Mouse (Mus musculus): ENCODE data around the gene 2410015M20Rik.

2410015M20Rik gene

GRCm38 (mm10) chr17:56572939-56573338 lies 36.6 kb downstream of the 2410015M20Rik start:
- in situ Hi-C loops (cut with MboI, MseI), result no loop called here

- in situ Hi-C loops (cut with MboI, MseI), result no loop called here
Observed at GRCm38 (mm10) chr17:56572154-56572553, 37.4 kb downstream of the 2410015M20Rik start.

GRCm38 (mm10) chr17:56570287-56570686 lies 39.3 kb downstream of the 2410015M20Rik start:
- in situ Hi-C loops (cut with MboI, MseI), result no loop called here

- in situ Hi-C loops (cut with MboI, MseI), result no loop called here
Observed at GRCm38 (mm10) chr17:56567370-56567769, 42.2 kb downstream of the 2410015M20Rik start.

GRCm38 (mm10) chr17:56566918-56567317 lies 42.7 kb downstream of the 2410015M20Rik start:
- in situ Hi-C loops (cut with MboI, MseI), result no loop called here

- in situ Hi-C loops (cut with MboI, MseI), result no loop called here
Observed at GRCm38 (mm10) chr17:56566293-56566692, 43.3 kb downstream of the 2410015M20Rik start.

GRCm38 (mm10) chr17:56561866-56562265 lies 47.7 kb downstream of the 2410015M20Rik start:
- in situ Hi-C loops (cut with MboI, MseI), result loop anchor here (5.0 kb wide), 1 partner anchor 105 kb away; no protein-coding TSS in a partner anchor

GRCm38 (mm10) chr17:56560131-56560530 lies 49.4 kb downstream of the 2410015M20Rik start:
- in situ Hi-C loops (cut with MboI, MseI), result loop anchor here (5.0 kb wide), 1 partner anchor 107 kb away; no protein-coding TSS in a partner anchor

- in situ Hi-C loops (cut with MboI, MseI), result no loop called here
Observed at GRCm38 (mm10) chr17:56559386-56559785, 50.2 kb downstream of the 2410015M20Rik start.

GRCm38 (mm10) chr17:56558448-56558847 lies 51.1 kb downstream of the 2410015M20Rik start:
- in situ Hi-C loops (cut with MboI, MseI), result no loop called here
